Mouse (Mus musculus) olfactory bulb, adult 2 months (tissue): ENCODE results near the gene Cd2.

ENCODE experiments used
- CTCF ChIP-seq: fragments of 200-500 bp; IDR thresholded peaks from 2 replicates; pipeline ENCODE4 v1.5.1; 2012; ENCODE audit warnings: low read depth, mild to moderate bottlenecking, low read length, moderate library complexity; ENCODE audit not compliant: insufficient read depth
- POLR2A ChIP-seq: fragments of 200-500 bp; IDR thresholded peaks from 2 replicates; pipeline ENCODE4 v1.6.1; 2012; ENCODE audit warnings: mild to moderate bottlenecking, low read depth, low read length, moderate library complexity; ENCODE audit not compliant: insufficient read depth

DNA sequence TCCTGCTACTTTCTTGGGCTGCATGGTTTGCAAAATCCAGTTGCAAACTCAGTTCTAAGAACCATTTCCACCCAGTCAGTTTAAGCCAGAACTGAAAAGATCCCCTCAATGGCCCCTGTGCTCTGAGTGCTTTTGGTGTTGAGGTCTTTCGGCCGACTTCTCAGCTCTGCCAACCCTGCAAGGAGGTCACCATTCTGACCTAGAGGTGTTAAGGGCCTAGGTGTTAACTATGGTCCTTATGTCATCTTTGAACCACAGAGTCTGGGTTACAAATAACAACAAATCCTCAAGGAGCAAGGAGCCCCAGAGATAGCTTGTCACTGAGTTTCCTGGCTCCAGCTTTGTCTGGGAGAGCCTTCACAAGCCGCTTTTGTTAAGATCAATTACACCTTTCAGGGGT lies 45.9 kb downstream of the Cd2 start:
- TF ChIP-seq CTCF (no peak), POLR2A (no peak)
